Mouse (Mus musculus) embryonic facial prominence, embryonic 15.5 days (tissue): Measurements from ENCODE around the gene Sorbs2. TPM values are rescaled to one million over a fixed set of nuclear protein-coding genes. Genes with fewer than 3 reads are reported as not detected.

Source experiments
- ATAC-seq: fragments of 200-750 bp; cut with Nextera tagmentation; 2 replicates; pipeline ENCODE4 v1.8.0; 2017; ENCODE audit warnings: low read depth, moderate TSS enrichment; ENCODE audit not compliant: insufficient number of reproducible peaks, low FRiP score, low TSS enrichment
- H3K27ac ChIP-seq: fragments of 300-500 bp; sonication (generic); replicated peaks from 2 replicates; pipeline ENCODE4 v1.5.1; 2015; ENCODE audit warnings: mild to moderate bottlenecking, inconsistent platforms
- H3K27me3 ChIP-seq: fragments of 300-500 bp; sonication (generic); 2 replicates; pipeline ENCODE4 v1.6.1; 2015; ENCODE audit warnings: inconsistent platforms
- H3K36me3 ChIP-seq: fragments of 300-500 bp; sonication (generic); 2 replicates; pipeline ENCODE4 v1.6.1; 2015; ENCODE audit warnings: mild to moderate bottlenecking, inconsistent platforms
- H3K4me1 ChIP-seq: fragments of 300-500 bp; sonication (generic); 2 replicates; pipeline ENCODE4 v1.6.1; 2015; ENCODE audit warnings: inconsistent platforms
- H3K4me2 ChIP-seq: fragments of 300-500 bp; sonication (generic); replicated peaks from 2 replicates; pipeline ENCODE4 v1.6.1; 2015; ENCODE audit warnings: mild to moderate bottlenecking, inconsistent platforms
- H3K4me3 ChIP-seq: fragments of 300-500 bp; sonication (generic); replicated peaks from 2 replicates; pipeline ENCODE4 v1.5.1; 2015; ENCODE audit warnings: mild to moderate bottlenecking, inconsistent platforms
- H3K9ac ChIP-seq: fragments of 300-500 bp; sonication (generic); 2 replicates; pipeline ENCODE4 v1.6.1; 2015; ENCODE audit warnings: inconsistent platforms
- H3K9me3 ChIP-seq: fragments of 300-500 bp; sonication (generic); replicated peaks from 2 replicates; pipeline ENCODE4 v1.6.1; 2016; ENCODE audit warnings: inconsistent platforms
- WGBS: fragments of 180-500 bp; shearing (Covaris S2); methylation state at CpG from one replicate; pipeline ENCODE4 v1.1.7; 2015; 5-methylcytosine and 5-hydroxymethylcytosine counted together
- polyA plus RNA-seq: library from polyadenylated mRNA; unstranded; fragments of >200 nt; fragmentation: Nextera tagmentation; extraction: Ambion mirVana; gene quantifications from 2 replicates; pipeline ENCODE4 v1.2.1, GENCODE M21; 2015

Sorbs2 gene
- polyA plus RNA-seq, 1 experiment from 2014 or later = 22.3 TPM

GRCm38 (mm10) chr8:45579714-45580543 is 72.3 kb downstream of the Sorbs2 start:
- no peak for ATAC-seq
- H3K27ac ChIP-seq = no peak overlapping the region
- no peak overlapping the region for H3K4me3 ChIP-seq
- WGBS = 70% methylated on average over 7 of the region's 7 CpGs
- no peak overlapping the region for H3K9ac ChIP-seq
- no peak overlapping the region for H3K4me2 ChIP-seq
- no peaks in the 10 kb centered on the region for H3K9me3 ChIP-seq
- H3K27me3 ChIP-seq = no peaks in the 10 kb centered on the region
- no peaks in the 10 kb centered on the region for H3K36me3 ChIP-seq
- H3K4me1 ChIP-seq = no peaks in the 10 kb centered on the region

- no peaks in the 10 kb centered on the region for H3K36me3 ChIP-seq
- ATAC-seq = no peak
- H3K27me3 ChIP-seq = no peaks in the 10 kb centered on the region
- no peak overlapping the region for H3K27ac ChIP-seq
- H3K9ac ChIP-seq = no peak overlapping the region
- no peaks in the 10 kb centered on the region for H3K4me1 ChIP-seq
- no peak overlapping the region for H3K4me3 ChIP-seq
- 44% methylated on average over 3 of the region's 3 CpGs for WGBS
- H3K9me3 ChIP-seq = no peaks in the 10 kb centered on the region
- no peak overlapping the region for H3K4me2 ChIP-seq
Observed at GRCm38 (mm10) chr8:45580544-45580866, 72.9 kb downstream of the Sorbs2 start.

- H3K4me1 ChIP-seq = no peaks in the 10 kb centered on the region
- no peaks in the 10 kb centered on the region for H3K9me3 ChIP-seq
- 79% methylated on average over 1 of the region's 1 CpGs for WGBS
- no peak for ATAC-seq
- no peak overlapping the region for H3K4me3 ChIP-seq
- H3K36me3 ChIP-seq = no peaks in the 10 kb centered on the region
- no peak overlapping the region for H3K9ac ChIP-seq
- H3K27ac ChIP-seq = no peak overlapping the region
- H3K27me3 ChIP-seq = no peaks in the 10 kb centered on the region
- no peak overlapping the region for H3K4me2 ChIP-seq
Observed at GRCm38 (mm10) chr8:45583856-45584255, 76.3 kb downstream of the Sorbs2 start.

GRCm38 (mm10) chr8:45584390-45585052 is 76.9 kb downstream of the Sorbs2 start:
- ATAC-seq = no peak
- no peaks in the 10 kb centered on the region for H3K27me3 ChIP-seq
- no peaks in the 10 kb centered on the region for H3K9me3 ChIP-seq
- no peaks in the 10 kb centered on the region for H3K4me1 ChIP-seq
- no peak overlapping the region for H3K27ac ChIP-seq
- no peaks in the 10 kb centered on the region for H3K36me3 ChIP-seq
- 82% methylated on average over 9 of the region's 9 CpGs for WGBS
- no peak overlapping the region for H3K4me2 ChIP-seq
- H3K4me3 ChIP-seq = no peak overlapping the region
- H3K9ac ChIP-seq = no peak overlapping the region

- Histone ChIP-seq H3K4me3 (no peak overlapping the region), H3K27me3 (no peaks in the 10 kb centered on the region), H3K9ac (no peak overlapping the region), H3K36me3 (no peaks in the 10 kb centered on the region), H3K9me3 (no peaks in the 10 kb centered on the region), H3K27ac (no peak overlapping the region), H3K4me1 (no peaks in the 10 kb centered on the region), H3K4me2 (no peak overlapping the region)
- WGBS = 61% methylated on average over 4 of the region's 4 CpGs
- no peak for ATAC-seq
Observed at GRCm38 (mm10) chr8:45585158-45585557, 77.6 kb downstream of the Sorbs2 start.

GRCm38 (mm10) chr8:45587011-45587410 is 79.4 kb downstream of the Sorbs2 start:
- Histone ChIP-seq H3K36me3 (no peaks in the 10 kb centered on the region), H3K27me3 (no peaks in the 10 kb centered on the region), H3K9me3 (no peaks in the 10 kb centered on the region), H3K4me1 (no peaks in the 10 kb centered on the region), H3K4me2 (no peak overlapping the region), H3K4me3 (no peak overlapping the region), H3K9ac (no peak overlapping the region), H3K27ac (no peak overlapping the region)
- 72% methylated on average over 9 of the region's 9 CpGs for WGBS
- ATAC-seq = no peak

- Histone ChIP-seq H3K4me2 (no peak overlapping the region), H3K4me3 (no peak overlapping the region), H3K36me3 (no peaks in the 10 kb centered on the region), H3K27ac (no peak overlapping the region), H3K27me3 (no peaks in the 10 kb centered on the region), H3K4me1 (no peaks in the 10 kb centered on the region), H3K9me3 (no peaks in the 10 kb centered on the region), H3K9ac (no peak overlapping the region)
- no peak for ATAC-seq
- 68% methylated on average over 4 of the region's 4 CpGs for WGBS
Observed at GRCm38 (mm10) chr8:45591888-45592287, 84.3 kb downstream of the Sorbs2 start.

GRCm38 (mm10) chr8:45593711-45594110 is 86.1 kb downstream of the Sorbs2 start:
- no peak overlapping the region for H3K4me2 ChIP-seq

GRCm38 (mm10) chr8:45595983-45596382 is 88.4 kb downstream of the Sorbs2 start:
- no peak overlapping the region for H3K9ac ChIP-seq
- no peaks in the 10 kb centered on the region for H3K27me3 ChIP-seq
- no peak overlapping the region for H3K27ac ChIP-seq
- H3K9me3 ChIP-seq = no peaks in the 10 kb centered on the region
- H3K4me1 ChIP-seq = 0 out of 2 replicates have a peak, but pooled peaks cover under 1% of the 10 kb centered on the region
- no peaks in the 10 kb centered on the region for H3K36me3 ChIP-seq
- 50% methylated on average over 1 of the region's 1 CpGs for WGBS
- no peak overlapping the region for H3K4me2 ChIP-seq
- no peak for ATAC-seq
- H3K4me3 ChIP-seq = no peak overlapping the region

More at GRCm38 (mm10) chr8:45593711-45594110, 86.1 kb downstream of the Sorbs2 start:
- Histone ChIP-seq H3K9me3 (no peaks in the 10 kb centered on the region), H3K9ac (no peak overlapping the region), H3K27me3 (no peaks in the 10 kb centered on the region), H3K36me3 (no peaks in the 10 kb centered on the region), H3K4me3 (no peak overlapping the region), H3K27ac (no peak overlapping the region), H3K4me1 (no peaks in the 10 kb centered on the region)
- no peak for ATAC-seq
- 82% methylated on average over 5 of the region's 5 CpGs for WGBS

GRCm38 (mm10) chr8:45596591-45596990 is 89.0 kb downstream of the Sorbs2 start:
- 85% methylated on average over 2 of the region's 2 CpGs for WGBS
- no peak for ATAC-seq
- H3K27ac ChIP-seq = no peak overlapping the region
- H3K9ac ChIP-seq = no peak overlapping the region
- H3K4me1 ChIP-seq = 0 out of 2 replicates have a peak, but pooled peaks cover 5% of the 10 kb centered on the region
- H3K27me3 ChIP-seq = no peaks in the 10 kb centered on the region
- H3K4me2 ChIP-seq = no peak overlapping the region
- H3K36me3 ChIP-seq = no peaks in the 10 kb centered on the region
- H3K4me3 ChIP-seq = no peak overlapping the region
- H3K9me3 ChIP-seq = no peaks in the 10 kb centered on the region

GRCm38 (mm10) chr8:45597631-45598420 is 90.2 kb downstream of the Sorbs2 start:
- Histone ChIP-seq H3K4me3 (no peak overlapping the region), H3K9ac (no peak overlapping the region), H3K27ac (no peak overlapping the region), H3K4me1 (0 out of 2 replicates have a peak, but pooled peaks cover 5% of the 10 kb centered on the region), H3K36me3 (no peaks in the 10 kb centered on the region), H3K4me2 (no peak overlapping the region), H3K9me3 (no peaks in the 10 kb centered on the region), H3K27me3 (no peaks in the 10 kb centered on the region)
- WGBS = 82% methylated on average over 7 of the region's 7 CpGs
- ATAC-seq = no peak
